ENCODE assay signal across 10 mouse cellular contexts in genomic region chr12:89554740-89555430, GRCm38 (mm10).
DNase-seq lines count a peak whose midpoint lies in the region; ATAC-seq and TF ChIP-seq lines count a peak whose summit lies in the region.
"Had no signal": no experiment of that assay in that cellular context is flagged by ENCODE, and none has a peak within 500 bp of the region (broad histone marks: within the 10 kb centered on the region; RNA-seq: fewer than 3 reads in every experiment).

No protein-coding gene starts in this region.

- WGBS in lung, embryonic 14.5 days: 61% methylated on average over 2 of the region's 2 CpGs

- H3K4me1 ChIP-seq in lung, embryonic 14.5 days (ENCODE audit: insufficient read depth): no peaks in the 10 kb centered on the region

- H3K4me2 ChIP-seq in lung, embryonic 14.5 days: no peak overlapping the region
- H3K4me2 ChIP-seq: liver, embryonic 11.5 days had no signal

- H3K36me3 ChIP-seq in lung, embryonic 14.5 days (ENCODE audit: insufficient read depth): no peaks in the 10 kb centered on the region

- DNase-seq in gastrocnemius, adult 2 months: no peak
- no peak for DNase-seq in gastrocnemius, adult 18-20 months (ENCODE audit: low spot score)
- DNase-seq in lung, embryonic 14.5 days: peak; percentile 51
- DNase-seq in lung, postnatal 36 days: no peak
- DNase-seq in brain, adult 2 months (ENCODE audit: low read depth, low spot score): peak; percentile 91
- peak; percentile 5 for DNase-seq in fibroblast of lung, adult 2 months (ENCODE audit: low read depth)
- DNase-seq in urinary bladder, postnatal 25 days (ENCODE audit: low spot score): no peak
- no peak for DNase-seq in lung, postnatal 4 days
- DNase-seq: layer of hippocampus, postnatal 36 days had no signal

- no peak for ATAC-seq in lung, embryonic 14.5 days (ENCODE audit: insufficient read depth)

- no peaks in the 10 kb centered on the region for H3K9me3 ChIP-seq in lung, embryonic 14.5 days (ENCODE audit: low read depth, low read length)

- no peaks in the 10 kb centered on the region for H3K27me3 ChIP-seq in lung, embryonic 14.5 days (ENCODE audit: insufficient read depth, low read length)

- no peak overlapping the region for H3K27ac ChIP-seq in gastrocnemius, adult 2 months
- H3K27ac ChIP-seq in lung, embryonic 14.5 days (ENCODE audit: low read depth): no peak overlapping the region

- no peak overlapping the region for H3K4me3 ChIP-seq in gastrocnemius, adult 2 months
- H3K4me3 ChIP-seq in lung, embryonic 14.5 days (ENCODE audit: low read depth, low read length): no peak overlapping the region

- H3K9ac ChIP-seq in lung, embryonic 14.5 days: no peak overlapping the region

- TF ChIP-seq CTCF in gastrocnemius, adult 2 months (IDR thresholded peaks at IDR 0.05): peak; percentile 26; the same call in 1 of the 2 replicates
- TF ChIP-seq CTCF in lung, embryonic 14.5 days (IDR thresholded peaks at IDR 0.05; ENCODE audit: low read depth): peak; percentile 41

- intact Hi-C loops in gastrocnemius, adult 2 months (cut with DNase I): no loop called here

Comparison
In these comparisons a context has a peak if more than half of its experiments do, and no peak if none do; other contexts are left out.
1. DNase-seq: peak in lung, embryonic 14.5 days (single experiment), brain, adult 2 months (single experiment) and fibroblast of lung, adult 2 months (single experiment); none in gastrocnemius, adult 2 months (single experiment), gastrocnemius, adult 18-20 months (single experiment), lung, postnatal 36 days (single experiment), urinary bladder, postnatal 25 days (single experiment) and lung, postnatal 4 days (0 of 2).